Mouse (Mus musculus): ENCODE data around the gene Slc25a29.
"Not testable (repeated sequence)": the region's sequence is repeated elsewhere in the genome, so short reads cannot be mapped to it uniquely, and the experiment has no call there.

The Slc25a29 gene

GRCm38 (mm10) chr12:108835840-108836409, at the start of gene Slc25a29, which contains the start of gene Slc25a47:
Slc25a29 (minus strand) TSS chr12:108835883.
Slc25a47 (plus strand) TSS chr12:108836046.
- peak; percentile 98 to 99 for DNase-seq

- DNase-seq = no peak
Measured at GRCm38 (mm10) chr12:108882776-108883175, 47.1 kb upstream of the Slc25a29 start.

GRCm38 (mm10) chr12:108881192-108881591, 45.5 kb upstream of the Slc25a29 start:
- no peak for DNase-seq

GRCm38 (mm10) chr12:108880606-108881005, 44.9 kb upstream of the Slc25a29 start:
- DNase-seq = no peak

- DNase-seq = no peak
Measured at GRCm38 (mm10) chr12:108879138-108879537, 43.5 kb upstream of the Slc25a29 start.

GRCm38 (mm10) chr12:108873122-108873521, 37.4 kb upstream of the Slc25a29 start:
- no peak for DNase-seq

GRCm38 (mm10) chr12:108869575-108869974, 33.9 kb upstream of the Slc25a29 start:
- no peak for DNase-seq

GRCm38 (mm10) chr12:108865007-108865494, 29.4 kb upstream of the Slc25a29 start:
- no peak for DNase-seq

- DNase-seq = no peak
Measured at GRCm38 (mm10) chr12:108858486-108858885, 22.8 kb upstream of the Slc25a29 start.

DNA sequence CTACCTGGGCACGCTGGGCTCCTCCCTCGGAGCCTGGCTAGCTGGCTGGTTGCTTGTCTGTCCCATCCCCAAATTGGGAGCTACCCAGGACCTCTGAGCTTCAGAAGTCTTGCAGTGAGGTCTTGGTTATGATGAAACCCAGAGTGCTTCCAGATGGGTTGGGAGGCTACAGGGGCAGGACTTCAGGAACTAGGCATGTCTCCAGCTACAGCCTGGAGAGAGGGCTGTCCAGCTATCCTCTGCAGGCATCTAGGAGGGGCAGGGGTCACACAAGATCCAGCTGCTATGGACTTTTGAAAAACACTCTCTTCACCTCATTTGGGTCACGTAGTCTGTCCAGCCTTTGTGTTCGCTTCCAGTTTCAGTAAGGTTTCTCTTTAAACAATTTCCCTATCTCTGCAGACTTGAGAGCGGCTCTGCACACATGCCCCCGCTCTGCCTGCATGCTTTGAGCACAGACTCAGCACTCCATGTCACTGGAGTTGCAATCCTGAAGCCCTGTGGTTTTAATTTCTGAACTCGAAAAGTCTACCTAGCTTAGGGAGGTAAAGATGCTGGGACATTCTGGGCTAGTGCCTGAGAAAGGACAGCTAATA, 22.0 kb upstream of the Slc25a29 start:
- DNase-seq = no peak

- DNase-seq = no peak
Measured at GRCm38 (mm10) chr12:108857109-108857508, 21.4 kb upstream of the Slc25a29 start.

GRCm38 (mm10) chr12:108856186-108856585, 20.5 kb upstream of the Slc25a29 start:
- DNase-seq = no peak

- no peak for DNase-seq
Measured at GRCm38 (mm10) chr12:108855081-108855480, 19.4 kb upstream of the Slc25a29 start.

GRCm38 (mm10) chr12:108852822-108853221, 17.1 kb upstream of the Slc25a29 start:
- DNase-seq = no peak

DNA sequence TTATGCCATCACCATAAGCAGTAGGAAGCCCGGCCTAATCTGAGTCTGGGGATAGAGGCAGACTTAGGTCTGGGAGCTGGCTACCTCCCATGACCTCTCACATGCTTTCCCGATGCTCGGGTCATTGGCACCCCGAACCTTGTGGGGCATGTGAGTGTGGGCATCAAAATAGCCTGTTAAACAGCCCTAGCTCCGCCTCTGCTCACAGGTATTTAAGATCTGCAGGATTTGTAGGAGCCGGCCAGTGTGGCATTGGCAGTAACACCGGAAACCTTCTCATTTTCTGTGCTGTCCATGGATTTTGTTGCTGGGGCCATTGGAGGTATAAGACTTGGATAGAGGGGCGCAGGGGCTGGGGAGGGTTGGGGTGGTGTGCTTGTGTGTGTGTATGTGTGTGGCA, 15.2 kb upstream of the Slc25a29 start:
- DNase-seq = no peak

DNA sequence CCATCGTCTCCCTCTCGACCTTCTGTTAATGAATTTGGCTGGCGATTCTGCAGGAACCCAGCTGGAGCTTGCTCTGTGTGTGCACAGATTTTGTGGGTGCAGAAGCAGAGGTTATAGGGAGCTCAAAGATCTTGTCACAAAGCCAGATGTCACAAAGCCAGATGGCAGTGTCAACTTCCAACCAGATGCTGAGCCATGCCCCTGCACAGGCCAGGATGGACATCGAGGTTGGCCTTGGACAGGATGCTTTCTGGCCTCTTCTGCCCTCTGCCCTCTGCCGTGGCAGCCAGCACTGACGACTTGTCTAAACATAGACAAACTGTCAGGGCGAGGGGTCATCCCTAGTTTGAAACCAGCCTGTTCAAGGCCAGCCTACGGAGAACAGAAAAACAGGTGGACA, 14.4 kb upstream of the Slc25a29 start:
- DNase-seq = no peak

- DNase-seq = no peak
Measured at GRCm38 (mm10) chr12:108849488-108850022, 13.9 kb upstream of the Slc25a29 start.

DNA sequence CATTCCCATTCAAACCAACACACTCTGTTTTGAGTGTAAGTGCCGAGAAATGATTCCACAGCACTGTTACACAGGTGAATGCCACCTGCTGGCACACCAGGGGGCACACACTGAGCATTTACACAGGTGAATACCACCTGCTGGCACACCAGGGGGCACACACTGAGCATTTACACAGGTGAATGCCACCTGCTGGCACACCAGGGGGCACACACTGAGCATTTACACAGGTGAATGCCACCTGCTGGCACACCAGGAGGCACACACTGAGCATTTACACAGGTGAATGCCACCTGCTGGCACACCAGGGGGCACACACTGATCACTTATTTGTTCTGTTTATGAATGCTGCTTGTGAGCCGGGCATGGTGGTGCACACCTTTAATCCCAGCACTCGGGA, 12.3 kb upstream of the Slc25a29 start:
- DNase-seq = not testable (repeated sequence)

DNA sequence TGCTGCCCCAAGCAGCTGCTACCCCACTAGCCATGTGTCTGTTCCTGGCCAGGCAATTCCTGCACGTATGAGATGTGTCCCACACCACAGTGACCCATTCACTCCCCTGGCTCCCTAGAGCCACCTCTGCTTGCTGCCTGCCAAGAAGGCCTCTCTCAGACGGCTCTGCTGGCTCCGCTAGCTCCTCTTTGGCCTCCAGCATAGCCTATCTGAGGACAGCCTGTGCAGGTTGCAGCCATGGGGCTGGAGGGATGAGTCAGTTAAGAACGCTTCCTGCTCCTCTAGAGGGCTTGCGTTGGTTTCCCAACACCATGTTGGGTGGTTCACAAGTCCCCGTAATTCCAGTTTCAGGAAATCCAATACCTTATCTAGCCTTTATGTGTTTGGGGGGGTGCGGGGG, 7.0 kb upstream of the Slc25a29 start:
- no peak for DNase-seq

DNA sequence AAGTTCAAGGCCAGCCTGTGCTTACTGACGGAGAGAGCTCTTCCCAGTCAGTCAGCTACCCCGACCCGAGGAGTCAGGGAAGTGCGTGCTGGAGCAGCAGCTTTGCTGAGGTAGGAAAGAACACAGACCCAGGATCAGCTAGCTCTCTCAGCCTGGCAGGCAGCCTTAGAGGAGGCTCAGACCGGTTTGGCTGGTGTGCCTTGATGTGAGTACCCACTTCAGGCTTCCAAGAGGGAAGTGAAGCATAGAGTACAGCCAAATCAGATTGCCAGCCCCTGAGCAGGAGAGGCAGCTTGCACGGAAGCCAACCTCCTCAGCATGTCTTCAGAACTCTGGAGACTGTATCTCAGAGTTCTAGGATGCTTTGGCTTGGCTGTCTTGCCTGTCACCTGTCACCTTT, 5.5 kb upstream of the Slc25a29 start:
- no peak for DNase-seq

- no peak for DNase-seq
Measured at GRCm38 (mm10) chr12:108836722-108837121, 1.0 kb upstream of the Slc25a29 start.

DNA sequence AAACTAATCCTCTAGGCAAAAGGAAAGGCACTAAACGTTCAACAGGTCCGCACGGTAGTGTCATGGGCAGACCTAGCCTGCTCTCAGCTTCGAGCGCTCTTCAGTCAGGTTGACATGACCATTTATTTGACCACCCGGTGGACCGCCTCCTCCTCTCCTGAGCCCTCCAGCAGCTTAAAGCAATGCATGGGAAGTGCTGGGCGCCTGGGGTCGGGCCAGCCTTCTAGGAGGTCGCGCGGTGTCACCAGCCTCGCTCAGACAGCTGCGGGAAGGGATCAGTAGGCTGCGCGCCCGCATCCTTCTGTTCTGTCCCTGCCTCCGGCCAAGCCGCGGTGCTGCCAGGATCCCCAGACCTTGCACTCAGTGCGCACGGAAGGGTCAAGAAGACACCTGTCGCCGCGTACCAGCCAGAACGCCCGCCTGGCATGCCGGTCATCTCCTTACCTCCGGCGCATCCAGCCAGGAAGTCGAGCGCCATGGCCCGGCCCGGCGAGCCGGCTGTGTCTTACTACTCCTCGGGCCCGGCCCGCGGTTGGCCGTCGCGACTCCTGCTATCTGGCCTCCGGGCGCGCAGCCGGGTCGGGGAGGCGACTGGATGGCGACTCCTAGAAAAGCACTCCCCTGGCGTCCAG, 359 bp downstream of the Slc25a29 start:
- DNase-seq = peak in 1 of 2 experiments; percentile 79

DNA sequence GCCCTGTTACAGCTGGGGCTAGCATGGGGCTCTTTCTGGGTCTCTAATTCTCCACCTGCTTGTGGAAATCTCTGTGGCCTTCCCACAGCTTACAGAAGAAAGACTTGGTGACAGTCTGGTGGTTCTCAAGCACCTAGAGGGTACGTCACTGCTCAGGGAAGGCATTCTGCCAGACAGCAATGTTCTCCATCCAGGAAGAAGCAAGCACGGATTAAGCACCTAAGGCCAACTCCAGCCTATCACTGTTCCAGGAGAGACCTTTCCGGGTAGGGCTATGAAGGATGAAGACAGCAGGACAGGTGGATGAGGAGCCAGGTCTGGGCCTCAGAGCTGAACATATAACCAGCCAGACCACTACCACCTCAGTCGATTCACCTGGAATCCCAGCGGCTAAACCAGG, 897 bp downstream of the Slc25a29 start:
- DNase-seq = peak; percentile 50 to 54

DNA sequence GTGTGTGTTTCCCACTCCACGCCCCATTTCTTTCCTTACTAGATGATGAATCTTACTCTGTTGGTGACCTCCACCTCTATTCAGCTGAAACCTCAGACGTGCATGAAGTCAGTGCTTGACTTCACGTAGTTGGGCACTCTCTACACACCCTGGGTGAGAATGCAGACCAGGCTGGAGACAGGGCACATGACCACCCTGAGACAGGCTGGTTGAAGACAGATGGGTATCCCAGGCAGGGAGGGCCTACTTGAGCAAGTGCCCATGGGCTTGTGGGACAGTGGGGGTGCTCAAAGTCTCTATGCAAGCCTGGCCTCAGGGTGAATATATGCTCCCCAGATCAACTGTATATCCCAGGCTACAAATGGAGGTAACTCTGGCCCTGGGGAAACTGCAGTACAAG, 1.3 kb downstream of the Slc25a29 start:
- no peak for DNase-seq

All from cerebellum, adult 18-20 months (tissue).